Mouse (Mus musculus): ENCODE measurements around the gene Abr.

Abr gene

DNA sequence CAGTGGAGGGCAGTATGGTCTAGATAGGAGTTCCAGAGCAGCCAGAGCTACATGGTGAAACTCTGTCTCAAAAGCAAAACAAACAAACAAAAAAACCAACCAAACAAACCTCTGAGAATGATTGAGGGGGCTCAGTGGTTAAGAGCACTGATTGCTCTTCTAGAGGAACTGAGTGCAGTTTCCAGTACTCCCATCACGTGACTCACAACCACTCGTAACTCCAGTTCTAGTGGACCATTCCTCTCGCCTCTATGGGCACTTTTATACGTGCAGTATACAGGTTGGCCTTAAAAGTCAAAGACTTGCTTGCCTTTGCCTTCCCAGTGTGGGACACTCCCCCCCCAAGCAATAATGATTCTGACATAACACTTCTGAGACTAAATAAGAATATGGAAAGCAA, 217.0 kb downstream of the Abr start:
- DNase-seq, result no peak

DNA sequence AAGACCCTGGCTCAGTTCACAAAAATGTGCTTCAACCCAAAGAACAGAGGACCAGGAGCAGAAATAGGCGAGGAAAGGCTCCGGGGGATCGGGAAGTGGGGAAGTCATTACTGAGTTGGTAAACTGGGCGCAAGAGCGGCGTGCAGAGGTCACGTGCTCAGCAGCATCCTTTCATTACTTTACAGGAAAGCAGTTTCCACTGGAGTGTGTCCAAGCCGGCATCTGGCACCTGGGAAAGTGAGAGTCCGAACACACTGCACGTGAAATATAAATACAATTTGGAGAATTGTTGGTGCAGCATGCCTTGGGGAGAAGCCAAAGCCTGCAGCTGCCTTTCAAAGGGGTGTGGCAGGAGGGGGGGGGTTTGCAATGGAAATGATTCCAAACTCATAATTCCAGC, 220.7 kb downstream of the Abr start:
- no peak for DNase-seq

DNA sequence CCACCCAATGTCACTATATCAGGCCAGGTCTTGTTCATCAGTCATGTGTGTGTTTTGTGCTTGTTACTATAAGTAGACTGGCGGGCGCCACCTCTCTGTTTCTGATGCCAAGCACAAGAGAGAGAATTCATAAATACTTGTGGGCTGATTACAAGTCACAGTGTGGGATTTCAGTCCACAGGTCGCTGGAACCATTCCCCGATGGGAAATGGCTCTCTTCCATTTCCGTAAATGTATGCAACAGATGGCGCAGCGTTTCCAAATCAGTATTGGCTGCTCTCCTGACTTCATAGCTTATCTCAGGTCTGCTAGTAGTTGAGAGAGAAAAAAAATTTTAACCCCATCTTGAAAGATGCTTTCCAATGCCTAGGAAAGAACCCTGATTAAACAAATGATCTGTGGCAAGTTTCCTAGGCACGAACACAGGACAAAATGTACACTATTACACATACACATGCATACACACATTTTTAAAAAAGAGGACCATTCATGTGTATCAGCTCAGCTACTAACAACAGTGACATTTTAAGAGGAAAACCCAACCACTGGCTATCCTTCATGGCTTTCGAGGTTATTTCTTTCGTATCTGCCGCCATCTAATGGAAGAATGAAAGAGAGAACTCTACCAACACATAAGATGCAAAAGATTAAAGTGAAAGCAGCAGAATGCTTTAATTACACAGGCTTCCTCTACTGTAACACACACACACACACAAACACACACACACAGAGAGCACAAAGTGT, 222.4 kb downstream of the Abr start:
- peak; percentile 46 to 63 for DNase-seq

DNA sequence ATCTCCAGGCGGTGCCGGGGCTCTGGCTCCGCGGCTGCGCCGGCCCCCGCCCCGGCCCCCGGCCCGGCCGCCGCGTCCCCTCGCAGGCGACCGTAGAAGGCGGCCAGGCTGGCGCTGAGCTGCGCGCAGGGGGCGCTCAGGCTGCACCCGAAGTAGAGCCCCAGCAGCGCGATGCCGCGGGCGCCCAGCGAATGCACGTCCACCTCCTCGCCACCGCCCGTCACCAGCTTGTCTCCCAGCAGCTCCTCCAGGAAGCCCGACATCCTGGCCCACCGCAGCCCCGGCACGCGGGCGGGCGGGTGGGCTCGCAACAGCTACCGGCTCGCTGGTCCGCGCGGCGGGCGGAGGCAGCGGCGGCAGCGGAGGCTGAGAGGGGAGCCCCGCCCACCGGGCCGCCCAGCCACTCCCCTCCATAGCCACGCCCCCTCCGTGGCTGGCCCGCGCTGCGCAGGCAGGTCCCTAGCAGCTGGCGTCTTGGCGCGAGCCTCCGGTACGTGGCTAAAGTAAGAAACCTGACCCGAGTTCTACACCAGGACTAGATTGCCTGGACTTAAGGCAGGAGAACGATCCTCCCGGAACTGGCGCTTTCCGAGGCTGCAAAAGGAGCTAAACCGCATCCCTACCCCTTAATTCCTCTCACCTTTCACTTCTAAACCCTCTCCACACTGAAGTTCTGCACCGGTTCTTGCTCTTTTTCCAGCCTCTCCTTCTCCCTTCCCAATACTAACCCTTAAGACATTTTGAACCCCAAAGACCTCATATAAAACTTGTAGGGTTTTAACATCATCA, 223.1 kb downstream of the Abr start, which contains the start of gene Nxn:
Gene Nxn, minus strand, starts transcription at position 343 of the 789 bp plus-strand sequence.
- DNase-seq, result peak; percentile 95 to 96

DNA sequence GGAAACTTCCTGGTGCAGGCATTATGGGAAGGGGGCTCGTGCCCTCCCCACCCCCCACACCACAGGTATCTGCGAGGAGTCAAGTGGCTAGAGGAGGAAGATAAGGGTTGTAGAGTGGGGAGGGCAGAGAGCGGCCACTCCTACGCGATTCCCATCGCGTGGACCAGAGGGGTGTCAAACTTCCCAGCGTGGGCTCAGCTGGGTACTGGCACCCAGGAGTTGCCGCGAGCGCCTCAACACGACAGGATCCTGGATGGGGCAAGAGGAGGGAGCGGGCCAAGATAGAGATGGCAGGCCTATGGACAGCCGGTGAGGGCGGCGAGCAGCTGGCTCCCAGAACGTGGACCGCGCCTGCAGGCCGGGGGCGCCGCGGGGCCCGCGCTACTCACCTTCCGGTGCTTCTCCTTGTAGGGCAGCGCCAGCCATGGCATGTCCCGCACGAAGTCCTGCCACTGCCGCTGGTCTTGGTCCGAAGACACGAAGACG, 223.8 kb downstream of the Abr start:
- DNase-seq, result peak; percentile 42 to 70

- peak; percentile 40 to 66 for DNase-seq
Measured at GRCm38 (mm10) chr11:76397650-76398311, 224.3 kb downstream of the Abr start.

- no peak for DNase-seq
Measured at GRCm38 (mm10) chr11:76392996-76393395, 229.1 kb downstream of the Abr start.

GRCm38 (mm10) chr11:76392532-76392931, 229.6 kb downstream of the Abr start:
- DNase-seq, result no peak

- no peak for DNase-seq
Measured at GRCm38 (mm10) chr11:76388711-76389110, 233.4 kb downstream of the Abr start.

DNA sequence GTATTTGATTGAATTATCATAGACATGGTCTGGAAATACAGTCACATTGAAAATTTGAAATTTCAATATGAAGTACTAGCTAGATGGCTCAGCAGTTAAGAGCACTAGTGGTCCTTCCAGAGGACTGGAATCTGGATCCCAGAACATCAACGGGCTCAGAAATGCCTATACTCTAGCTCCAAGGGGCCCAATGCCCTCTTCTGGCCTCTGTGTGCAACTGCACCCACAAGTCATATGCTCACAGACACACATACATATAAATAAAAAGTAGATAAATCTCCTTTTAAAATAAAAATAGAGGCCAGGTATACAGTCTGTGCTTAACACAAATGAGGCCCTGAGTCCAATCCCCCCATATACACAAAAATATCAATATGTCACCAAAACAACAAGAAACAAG, 235.0 kb downstream of the Abr start:
- DNase-seq, result no peak

GRCm38 (mm10) chr11:76385746-76386145, 236.4 kb downstream of the Abr start:
- DNase-seq, result no peak

DNA sequence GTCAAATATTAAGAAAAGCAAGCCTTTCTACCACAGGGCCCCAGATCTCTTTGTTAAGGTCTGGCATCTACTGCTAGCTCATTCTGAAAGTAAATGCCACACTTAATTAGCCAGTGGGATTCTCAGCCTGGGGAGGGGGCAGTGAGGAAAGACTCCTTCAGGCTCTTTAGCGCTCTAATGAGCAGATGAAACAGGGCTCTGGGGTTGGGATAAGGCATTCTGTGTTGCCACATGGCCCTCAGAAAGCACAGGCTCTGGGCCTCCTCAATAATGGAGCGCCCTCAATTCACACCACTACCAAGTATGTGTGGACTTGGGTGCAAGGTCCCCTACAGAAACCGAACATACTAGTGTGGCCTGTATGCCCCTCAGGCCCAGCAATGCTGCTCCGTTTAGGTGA, 237.1 kb downstream of the Abr start:
- no peak for DNase-seq

DNA sequence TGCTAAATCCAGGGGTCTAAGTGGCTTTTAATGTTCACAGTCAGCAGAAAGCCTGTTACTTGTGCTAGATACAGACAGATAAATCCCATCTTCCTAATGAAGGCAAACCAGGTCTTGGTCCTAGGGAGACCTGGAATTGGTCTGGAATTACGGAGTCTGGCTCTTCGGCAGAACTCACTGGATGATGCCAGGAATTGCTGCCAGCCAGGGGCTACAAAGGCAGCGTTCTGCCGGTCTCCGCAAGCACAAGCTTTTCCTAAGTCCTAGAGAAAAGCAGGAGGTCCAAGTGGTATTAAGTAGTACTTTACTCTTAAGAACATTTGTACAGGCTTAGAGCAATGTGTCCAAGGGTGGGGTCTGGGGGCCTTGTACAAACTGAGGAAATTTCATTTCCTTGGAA, 237.8 kb downstream of the Abr start:
- no peak for DNase-seq

- DNase-seq, result no peak
Measured at GRCm38 (mm10) chr11:76382711-76383324, 239.3 kb downstream of the Abr start.

GRCm38 (mm10) chr11:76381201-76381885, 240.8 kb downstream of the Abr start:
- DNase-seq, result no peak

DNA sequence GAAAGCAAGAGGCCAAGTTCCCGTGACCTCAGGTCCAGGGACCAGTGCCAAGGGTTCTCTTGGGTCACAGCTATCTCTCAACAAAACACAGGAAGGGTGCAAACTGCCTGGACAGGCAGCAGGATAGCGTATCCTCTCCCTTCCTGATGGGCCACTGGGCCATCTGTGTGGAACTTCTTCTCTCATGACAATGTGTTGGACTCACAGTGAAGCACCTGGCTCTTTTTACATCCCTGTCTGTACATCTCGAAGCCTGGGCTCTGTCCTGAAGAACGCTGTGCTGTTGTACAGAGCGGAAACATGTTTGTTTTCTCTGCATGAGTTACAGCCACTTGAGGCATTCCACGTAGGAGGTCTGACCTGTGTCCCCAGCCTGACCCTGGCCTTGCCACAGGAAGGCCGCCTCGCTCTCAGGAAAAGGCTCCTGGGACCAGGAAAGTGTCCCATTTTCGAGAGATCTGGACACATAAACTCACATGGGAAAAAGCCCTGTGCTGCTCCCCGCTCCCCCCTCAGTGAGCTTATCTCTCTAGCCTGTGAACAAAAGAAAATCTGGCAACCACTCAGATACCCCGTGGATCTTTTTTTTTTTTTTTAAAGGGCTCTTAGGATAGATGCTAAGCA, 242.1 kb downstream of the Abr start:
- DNase-seq, result peak; percentile 83 to 89

DNA sequence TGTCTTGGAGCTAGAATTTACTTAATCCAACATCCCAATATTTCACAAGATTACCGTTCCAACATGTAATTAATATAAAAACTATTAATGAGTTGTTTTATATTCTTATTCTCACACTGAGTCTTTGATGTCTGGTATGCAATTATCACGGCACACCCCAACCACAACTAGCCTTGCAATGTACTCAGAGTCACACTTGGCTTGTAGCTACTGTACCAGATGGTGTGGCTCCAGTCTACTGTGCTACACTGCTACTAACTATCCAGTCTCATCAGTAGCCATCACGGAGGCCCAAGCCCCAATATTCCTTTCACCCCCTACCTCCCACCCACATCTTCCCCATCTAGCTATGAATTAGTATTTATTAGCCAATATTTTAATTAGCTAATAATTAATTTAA, 245.7 kb downstream of the Abr start:
- DNase-seq, result no peak

- peak; percentile 77 to 83 for DNase-seq
Measured at GRCm38 (mm10) chr11:76374491-76375185, 247.5 kb downstream of the Abr start.

DNA sequence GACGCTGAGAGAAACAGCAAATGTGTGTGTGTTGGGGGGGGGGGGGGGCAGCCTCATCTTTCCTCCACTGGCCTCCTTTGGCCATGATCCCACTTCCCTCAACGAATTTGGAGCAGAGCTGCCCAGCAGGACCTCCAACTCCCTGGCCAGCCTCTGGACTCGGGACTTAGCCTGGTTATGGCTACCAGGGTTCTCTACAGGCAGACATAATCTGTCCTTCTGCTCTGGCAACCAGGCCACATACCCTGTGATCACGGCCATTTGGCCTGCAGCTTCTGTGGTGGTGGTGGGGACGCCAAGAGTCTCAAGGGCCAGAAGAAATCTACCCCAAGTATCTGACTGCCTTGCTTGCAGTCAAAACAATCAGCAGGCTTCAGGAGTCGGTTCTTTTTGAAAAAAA, 249.6 kb downstream of the Abr start:
- DNase-seq, result no peak

DNA sequence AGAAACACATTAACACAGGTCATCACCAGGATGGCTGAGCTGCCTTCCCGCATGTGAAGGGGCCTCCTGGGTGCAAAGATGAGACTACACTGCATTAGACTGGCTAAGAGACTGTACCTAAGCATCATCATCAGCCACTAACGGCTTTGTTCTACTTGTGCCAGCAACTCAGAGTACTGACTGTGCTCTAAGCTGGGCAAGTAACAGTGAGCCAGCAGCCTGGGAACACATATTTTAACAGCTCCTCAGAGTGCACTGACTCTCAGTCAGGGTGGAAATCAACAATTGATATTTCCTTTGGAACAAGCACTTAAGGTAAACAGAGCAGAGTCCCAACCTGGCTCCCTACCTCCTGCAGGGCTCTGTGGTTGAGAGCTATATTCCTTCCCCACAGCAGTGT, 250.0 kb downstream of the Abr start:
- no peak for DNase-seq

DNA sequence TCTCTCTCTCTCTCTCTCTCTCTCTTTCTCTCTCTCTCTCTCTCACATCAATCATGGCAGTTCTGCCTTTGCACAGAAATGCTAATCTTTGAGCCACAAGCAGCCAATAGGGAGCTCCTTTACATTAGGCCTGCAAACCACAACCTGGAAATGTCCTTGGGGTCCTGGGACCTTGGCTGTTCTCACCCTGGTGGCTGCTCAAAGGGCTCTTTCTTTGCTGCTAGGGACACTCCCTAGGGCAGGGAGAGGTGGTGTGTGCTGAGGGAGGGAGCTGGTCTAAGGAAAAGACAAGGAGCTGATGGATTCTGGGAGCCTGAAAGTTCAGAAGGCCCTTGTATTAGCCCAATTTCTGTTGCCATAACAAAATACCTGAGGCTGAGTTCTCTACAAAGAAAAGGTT, 251.6 kb downstream of the Abr start:
- DNase-seq, result no peak
